Mouse (Mus musculus): ENCODE measurements around the gene Map3k11.

DNA sequence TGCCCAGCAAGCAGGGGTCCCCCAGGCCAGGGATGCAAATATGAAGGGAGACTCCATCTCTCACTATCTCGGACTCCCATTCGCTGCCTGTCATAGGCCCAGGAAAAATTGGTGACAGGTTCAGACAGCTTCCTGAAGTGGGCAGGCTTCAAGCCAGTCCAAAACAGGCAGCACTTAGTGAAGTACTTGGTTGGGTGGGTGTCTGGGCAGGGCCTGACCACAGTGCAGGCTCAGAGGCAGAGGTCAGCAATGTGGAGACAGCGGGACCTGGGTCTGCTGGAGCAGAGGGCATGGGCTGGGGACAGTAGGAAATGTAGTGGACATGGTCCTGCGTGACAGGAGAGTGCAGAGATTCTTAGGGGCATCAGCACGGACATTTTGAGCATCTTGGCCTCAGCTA is 3.1 kb downstream of the Map3k11 start:
- no peak for TF ChIP-seq POLR2A (IDR thresholded peaks at IDR 0.05; ENCODE audit: borderline replicate concordance, insufficient read depth, low read length)
- TF ChIP-seq CTCF (IDR thresholded peaks at IDR 0.05; ENCODE audit: borderline replicate concordance, insufficient read depth, low read depth, low read length) = no peak

All from cerebellum, adult 2 months (tissue).